Mouse (Mus musculus) CH12.LX (cell line): ENCODE measurements at regions not wholly inside any gene's neighbourhood (a gene's known extent, or its start where the extent isn't known, plus 50 kb on each side); places are given as distances from the start of the nearest gene placed in this dataset.

Experiments used
- E2F4 ChIP-seq: IDR thresholded peaks from 2 replicates; pipeline ENCODE4 v1.6.1; 2011; ENCODE audit warnings: low read depth, low read length, improper control_type of control experiment; ENCODE audit not compliant: insufficient replicate concordance
- EP300 ChIP-seq: IDR thresholded peaks from 2 replicates; pipeline ENCODE4 v1.6.1; 2011; ENCODE audit warnings: low read length, improper control_type of control experiment
- MAFK ChIP-seq: IDR thresholded peaks from 2 replicates; pipeline ENCODE4 v1.6.1; 2011; ENCODE audit warnings: low read length, improper control_type of control experiment; ENCODE audit not compliant: insufficient replicate concordance
- SIN3A ChIP-seq: IDR thresholded peaks from 2 replicates; pipeline ENCODE4 v1.6.1; 2012; ENCODE audit warnings: low read length, improper control_type of control experiment, inconsistent platforms

DNA sequence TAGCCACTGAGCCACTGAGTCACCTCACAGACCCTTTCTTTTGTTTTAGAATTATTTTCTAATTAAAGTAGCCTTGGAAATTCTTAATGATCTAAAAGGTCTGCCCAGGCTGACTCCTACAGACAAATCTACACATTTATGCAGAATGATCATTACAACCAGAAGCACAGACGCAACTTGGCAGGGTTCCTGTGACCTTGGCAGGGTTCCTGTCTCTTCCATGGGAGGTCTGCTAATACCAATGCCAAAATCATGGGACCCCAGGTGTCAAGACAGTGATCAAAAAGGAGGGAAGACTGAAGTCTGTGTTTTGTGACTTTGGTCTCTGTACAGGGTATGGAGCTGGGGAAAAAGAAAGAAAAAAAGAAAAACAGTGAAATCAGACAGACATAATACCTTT is 168.7 kb upstream of the Veph1 start:
- TF ChIP-seq E2F4 (no peak), MAFK (no peak), EP300 (no peak), SIN3A (no peak)
